Mouse (Mus musculus) myocyte (in vitro differentiated cells): ENCODE results near the gene Zfp367. TPM values are rescaled to one million over a fixed set of nuclear protein-coding genes. Genes with fewer than 3 reads are reported as not detected.

Experiments
- H3K27me3 ChIP-seq: one replicate; pipeline ENCODE4 v1.6.1; 2011; ENCODE audit not compliant: control insufficient read depth, insufficient read depth, insufficient read length
- H3K36me3 ChIP-seq: one replicate; pipeline ENCODE4 v1.6.1; 2011; ENCODE audit not compliant: control insufficient read depth, insufficient read depth
- H3K4me2 ChIP-seq: one replicate; pipeline ENCODE4 v1.6.1; 2011; ENCODE audit warnings: low read depth, control low read depth
- H3K4me3 ChIP-seq: one replicate; pipeline ENCODE4 v1.5.1; 2011; ENCODE audit warnings: mild to moderate bottlenecking, control low read depth, moderate library complexity
- H3K79me2 ChIP-seq: one replicate; pipeline ENCODE4 v1.6.1; 2011; ENCODE audit not compliant: control insufficient read depth, insufficient read depth
- H3ac ChIP-seq: one replicate; pipeline ENCODE4 v1.6.1; 2011; ENCODE audit not compliant: control insufficient read depth, insufficient read length
- CEBPB ChIP-seq: IDR thresholded peaks from 2 replicates; pipeline ENCODE4 v1.6.1; 2011; ENCODE audit warnings: mild to moderate bottlenecking, moderate library complexity; ENCODE audit not compliant: poor library complexity, insufficient read depth, severe bottlenecking
- E2F4 ChIP-seq: IDR thresholded peaks from one replicate; pipeline ENCODE4 v1.6.1; 2011; ENCODE audit warnings: mild to moderate bottlenecking, control low read depth, moderate library complexity; ENCODE audit not compliant: insufficient read depth
- MAX ChIP-seq: IDR thresholded peaks from one replicate; pipeline ENCODE4 v1.6.1; 2011; ENCODE audit warnings: low read depth, mild to moderate bottlenecking, control low read depth
- MYOD1 ChIP-seq, 3 experiments: IDR thresholded peaks; one replicate each; pipeline ENCODE4 v1.6.1; 2011; ENCODE audit warnings: control low read depth in 2 of 3, low read depth in 2 of 3, mild to moderate bottlenecking in 2 of 3, moderate library complexity in 1 of 3; ENCODE audit not compliant: insufficient read length in 2 of 3, control insufficient read depth in 1 of 3
- MYOG ChIP-seq, 3 experiments: IDR thresholded peaks; one replicate each; pipeline ENCODE4 v1.6.1; 2011; ENCODE audit warnings: control low read depth in 2 of 3, low read depth in 2 of 3, mild to moderate bottlenecking in 2 of 3; ENCODE audit not compliant: insufficient read length in 2 of 3, control insufficient read depth in 1 of 3, insufficient read depth in 1 of 3
- POLR2A ChIP-seq: IDR thresholded peaks from one replicate; pipeline ENCODE4 v1.6.1; 2011; ENCODE audit warnings: low read depth, mild to moderate bottlenecking, control low read depth, moderate library complexity; ENCODE audit not compliant: insufficient read length
- POLR2AphosphoS2 ChIP-seq: IDR thresholded peaks from one replicate; pipeline ENCODE4 v1.6.1; 2011; ENCODE audit warnings: low read depth, control low read depth; ENCODE audit not compliant: insufficient read length
- REST ChIP-seq: IDR thresholded peaks from one replicate; pipeline ENCODE4 v1.6.1; 2011; ENCODE audit warnings: mild to moderate bottlenecking, control low read depth, moderate library complexity; ENCODE audit not compliant: insufficient read depth, insufficient read length
- SRF ChIP-seq: IDR thresholded peaks from one replicate; pipeline ENCODE4 v1.6.1; 2011; ENCODE audit warnings: low read depth; ENCODE audit not compliant: control insufficient read depth, insufficient read length
- TCF12 ChIP-seq: IDR thresholded peaks from one replicate; pipeline ENCODE4 v1.6.1; 2011; ENCODE audit warnings: mild to moderate bottlenecking, control low read depth; ENCODE audit not compliant: poor library complexity, insufficient read depth, severe bottlenecking
- TCF3 ChIP-seq: IDR thresholded peaks from one replicate; pipeline ENCODE4 v1.6.1; 2011; ENCODE audit warnings: low read depth, control low read depth; ENCODE audit not compliant: insufficient read length
- USF1 ChIP-seq: IDR thresholded peaks from one replicate; pipeline ENCODE4 v1.6.1; 2011; ENCODE audit warnings: low read depth, mild to moderate bottlenecking, control low read depth, moderate library complexity
- polyA plus RNA-seq: library from polyadenylated mRNA; unstranded; fragments of >200 nt; fragmentation: generic; extraction: Trizol; gene quantifications from one replicate; pipeline ENCODE4 v1.2.1, GENCODE M21; 2012; ENCODE audit warnings: missing spikeins

The Zfp367 gene
- polyA plus RNA-seq, 1 experiment = 3.0 TPM

- Histone ChIP-seq H3K27me3 (no peaks in the 10 kb centered on the region), H3K4me3 (peak overlapping the region; percentile 50), H3K79me2 (peaks cover 21% of the 10 kb centered on the region), H3K36me3 (no peaks in the 10 kb centered on the region), H3K4me2 (peak overlapping the region; percentile 85), H3ac (peak overlapping the region; percentile 91)
- TF ChIP-seq USF1 (no peak), MYOG (IDR thresholded peaks at IDR 0.05; ENCODE audit: control insufficient read depth in 1 of 3, insufficient read depth in 1 of 3, insufficient read length in 2 of 3, low read depth in 2 of 3) (peak in 2 of 3 experiments; percentile 64 to 74), POLR2A (peak; percentile 67), MAX (no peak), POLR2AphosphoS2 (no peak), CEBPB (no peak), TCF3 (no peak), REST (no peak), TCF12 (no peak), E2F4 (no peak), MYOD1 (IDR thresholded peaks at IDR 0.05; ENCODE audit: control insufficient read depth in 1 of 3, insufficient read length in 2 of 3, low read depth in 2 of 3) (peak in 2 of 3 experiments; percentile 70), SRF (no peak)
Observed at GRCm38 (mm10) chr13:64161916-64162611, 9.1 kb upstream of the Zfp367 start.

- Histone ChIP-seq H3ac (peak within 1 kb of the TSS; percentile 91), H3K36me3 (no peaks in the 10 kb centered on the region), H3K79me2 (peaks cover 18% of the 10 kb centered on the region), H3K4me2 (peak within 1 kb of the TSS; percentile 100), H3K27me3 (no peaks in the 10 kb centered on the region), H3K4me3 (peak within 1 kb of the TSS; percentile 50)
- TF ChIP-seq POLR2AphosphoS2 (peak; percentile 66), USF1 (no peak), SRF (no peak)
Observed at GRCm38 (mm10) chr13:64161548-64161915, 8.5 kb upstream of the Zfp367 start, which contains the start of gene Habp4. Gene Habp4 (plus strand): TSS chr13:64161824.

- Histone ChIP-seq H3K36me3 (no peaks in the 10 kb centered on the region), H3K4me2 (no peak overlapping the region), H3K4me3 (no peak overlapping the region), H3K27me3 (no peaks in the 10 kb centered on the region), H3ac (no peak overlapping the region), H3K79me2 (peaks cover 3% of the 10 kb centered on the region)
- TF ChIP-seq SRF = no peak
- no peak for TF ChIP-seq MYOG (IDR thresholded peaks at IDR 0.05; ENCODE audit: control insufficient read depth in 1 of 3, insufficient read depth in 1 of 3, insufficient read length in 2 of 3, low read depth in 2 of 3)
- TF ChIP-seq REST = no peak
- TF ChIP-seq POLR2AphosphoS2 = no peak
- TF ChIP-seq TCF12 = no peak
- TF ChIP-seq E2F4 = no peak
- no peak for TF ChIP-seq MYOD1 (IDR thresholded peaks at IDR 0.05; ENCODE audit: control insufficient read depth in 1 of 3, insufficient read length in 2 of 3, low read depth in 2 of 3)
- no peak for TF ChIP-seq POLR2A
- TF ChIP-seq CEBPB = no peak
- TF ChIP-seq TCF3 = no peak
Observed at GRCm38 (mm10) chr13:64156966-64157365, 4.0 kb upstream of the Zfp367 start.

- H3K4me3 ChIP-seq = no peak overlapping the region
- no peaks in the 10 kb centered on the region for H3K36me3 ChIP-seq
- TF ChIP-seq E2F4 (no peak), USF1 (no peak), POLR2AphosphoS2 (no peak), MYOG (IDR thresholded peaks at IDR 0.05; ENCODE audit: control insufficient read depth in 1 of 3, insufficient read depth in 1 of 3, insufficient read length in 2 of 3, low read depth in 2 of 3) (no peak), MAX (no peak)
- H3K27me3 ChIP-seq = no peaks in the 10 kb centered on the region
- no peak overlapping the region for H3ac ChIP-seq
- peak overlapping the region; percentile 86 for H3K4me2 ChIP-seq
- peaks cover 21% of the 10 kb centered on the region for H3K79me2 ChIP-seq
Observed at GRCm38 (mm10) chr13:64155171-64155571, 2.2 kb upstream of the Zfp367 start.

- TF ChIP-seq E2F4 = no peak
- TF ChIP-seq POLR2AphosphoS2 = no peak
- no peak for TF ChIP-seq MAX
- TF ChIP-seq POLR2A = no peak
- TF ChIP-seq USF1 = no peak
- Histone ChIP-seq H3K79me2 (peaks cover 26% of the 10 kb centered on the region), H3K27me3 (no peaks in the 10 kb centered on the region), H3K4me3 (peak overlapping the region; percentile 37), H3K36me3 (no peaks in the 10 kb centered on the region), H3ac (no peak overlapping the region), H3K4me2 (peak overlapping the region; percentile 86)
Observed at GRCm38 (mm10) chr13:64154651-64155050, 1.6 kb upstream of the Zfp367 start.
